Mouse (Mus musculus) urinary bladder, postnatal 10 days (tissue): ENCODE measurements around the gene Ptk6.
A peak's percentile ranks its signal among the peaks of the same experiment; 100 is the strongest.
"Not testable (repeated sequence)": the region's sequence is repeated elsewhere in the genome, so short reads cannot be mapped to it uniquely, and the experiment has no call there.

Experiments used
- DNase-seq: peaks from one replicate; pipeline ENCODE4 v3.0.0; 2022; ENCODE audit warnings: low spot score

Gene Ptk6

DNA sequence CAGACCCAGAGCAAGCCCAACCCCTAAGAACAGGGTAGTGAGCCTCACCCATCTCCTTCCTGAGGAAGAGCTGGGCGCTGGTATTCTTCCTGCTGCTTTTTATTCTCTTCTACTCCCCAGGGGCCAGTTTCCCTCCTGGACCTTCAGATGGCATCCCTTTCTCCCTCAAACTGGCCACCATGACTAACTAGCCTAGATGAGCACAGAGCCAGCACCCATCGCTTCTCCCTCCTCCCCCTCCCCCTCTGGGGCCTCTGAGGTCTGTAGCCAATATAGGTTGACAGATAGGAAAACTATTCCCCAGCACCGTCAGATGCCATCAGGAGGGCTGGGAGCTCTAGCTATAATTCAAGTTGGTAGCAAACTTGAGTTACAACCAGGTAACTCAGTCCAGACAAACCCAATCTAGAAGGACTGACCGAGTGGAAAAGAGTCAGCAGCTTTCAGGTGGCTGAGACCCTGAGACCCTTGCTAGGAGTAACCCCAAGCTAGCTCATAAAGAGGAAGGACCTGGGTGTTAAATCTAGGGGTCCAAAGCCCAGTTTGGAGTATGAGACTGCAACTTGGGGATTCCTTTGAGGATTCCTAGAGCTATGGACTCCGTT lies 16.4 kb upstream of the Ptk6 start:
- no peak for DNase-seq

DNA sequence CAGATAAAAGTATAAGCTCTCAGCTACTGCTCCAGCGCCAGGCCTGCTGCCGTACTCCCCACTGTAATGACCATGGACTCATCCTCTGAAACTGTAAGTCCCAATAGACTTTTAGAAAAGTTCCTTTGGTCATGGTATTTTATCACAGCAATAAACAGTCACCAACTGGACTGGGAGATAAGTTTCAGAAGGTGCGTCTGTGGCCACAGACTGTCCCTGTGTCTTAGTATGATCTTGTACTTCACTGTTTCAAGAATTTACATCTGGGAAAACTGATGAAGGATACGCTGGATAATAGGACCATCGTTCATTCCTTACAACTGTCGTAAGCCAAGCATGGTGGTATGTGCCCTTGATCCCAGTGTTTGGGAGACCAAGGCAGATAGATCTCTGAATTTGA lies 13.4 kb upstream of the Ptk6 start:
- DNase-seq = no peak

DNA sequence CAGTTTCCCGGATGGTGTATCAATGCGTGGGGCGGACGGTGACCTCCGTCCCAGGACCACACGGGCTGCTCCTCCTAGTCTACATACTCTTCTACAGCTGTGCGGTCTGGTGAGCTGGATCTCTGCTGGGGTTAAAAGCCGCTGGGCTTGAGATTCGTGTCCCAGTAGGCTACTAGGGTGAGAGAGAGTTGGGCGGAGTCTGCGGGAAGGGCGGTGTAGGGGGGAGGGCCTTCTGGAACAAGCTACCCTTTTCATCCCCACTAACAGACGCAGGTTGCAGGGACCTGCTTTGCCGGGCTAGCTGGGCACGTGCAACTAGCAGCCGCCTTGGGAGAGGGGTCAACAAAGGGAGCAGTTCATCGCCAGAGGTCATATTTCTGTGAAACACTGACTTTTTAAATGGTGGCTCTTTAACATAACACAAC lies 10.4 kb upstream of the Ptk6 start, which contains the start of gene Srms:
TSS of gene Srms (minus strand) at position 165 of the 425 bp plus-strand sequence.
- DNase-seq = no peak

DNA sequence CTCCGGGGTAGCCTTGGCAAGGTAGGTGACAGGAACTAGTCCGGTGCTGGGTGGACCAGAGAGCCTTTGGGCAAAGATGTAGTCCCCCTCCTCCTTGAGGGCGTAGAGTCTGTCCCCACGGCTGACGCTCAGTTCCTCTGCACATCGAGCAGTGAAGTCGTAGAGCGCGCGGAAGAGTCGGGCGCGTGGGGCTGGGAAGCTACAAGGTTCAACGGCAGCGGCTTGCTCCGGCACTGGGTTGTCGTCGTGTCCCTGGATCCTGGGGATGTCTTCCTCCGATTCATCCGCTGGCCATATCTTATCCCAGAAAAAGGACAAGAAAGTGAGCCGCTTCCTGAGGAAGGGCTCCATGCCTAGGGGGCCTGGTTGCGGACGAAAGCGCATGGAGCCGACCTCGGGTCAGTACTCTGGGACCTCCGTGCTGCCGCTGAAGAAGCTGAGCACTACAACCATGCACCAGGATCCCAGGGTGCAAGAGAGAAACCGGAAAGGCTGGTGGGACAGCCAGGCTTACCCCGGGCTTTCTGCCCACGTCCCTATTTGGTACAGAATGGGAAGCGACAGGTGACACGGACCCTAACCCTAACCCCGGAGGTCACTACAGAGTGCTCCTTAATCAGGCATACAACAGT lies 9.9 kb upstream of the Ptk6 start:
- DNase-seq = no peak

DNA sequence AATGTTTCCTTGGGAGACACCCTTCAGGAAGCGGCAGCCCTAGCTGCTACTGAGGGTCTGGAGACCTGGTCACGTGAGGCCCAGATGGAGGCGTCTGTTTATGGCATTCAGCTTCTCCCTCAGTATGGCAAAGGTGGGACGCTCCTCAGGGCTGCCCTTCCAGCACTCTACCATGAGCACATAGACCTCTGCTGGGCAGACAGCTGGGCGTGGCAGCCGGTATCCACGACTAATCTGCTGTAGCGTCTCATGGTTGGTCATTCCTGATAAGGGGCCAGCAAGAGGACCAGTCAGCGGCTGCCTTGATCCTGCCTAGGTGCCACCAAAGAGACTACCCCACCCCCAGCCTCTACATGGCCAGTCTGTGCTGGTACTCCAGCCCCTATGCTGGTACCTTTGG lies 3.5 kb upstream of the Ptk6 start:
- no peak for DNase-seq

DNA sequence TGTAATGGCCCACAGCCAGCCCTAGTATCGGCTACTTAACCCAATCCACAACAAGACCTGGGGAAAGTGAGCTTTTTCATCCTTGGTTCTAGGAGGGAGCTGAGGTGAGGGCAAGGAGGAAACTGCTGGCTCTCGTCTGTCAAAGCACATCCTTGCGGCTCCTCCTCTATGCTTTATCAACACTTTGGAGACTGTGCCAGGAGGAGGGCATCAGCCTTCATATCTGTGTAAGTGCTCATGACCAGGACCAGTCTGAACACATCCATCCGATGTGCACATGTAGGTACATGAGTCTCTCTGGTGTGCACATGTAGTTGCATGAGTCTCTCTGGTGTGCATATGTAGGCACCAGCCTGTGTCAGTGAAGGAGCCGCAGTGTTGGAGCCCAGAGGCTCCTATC lies 3.1 kb upstream of the Ptk6 start:
- DNase-seq = no peak

DNA sequence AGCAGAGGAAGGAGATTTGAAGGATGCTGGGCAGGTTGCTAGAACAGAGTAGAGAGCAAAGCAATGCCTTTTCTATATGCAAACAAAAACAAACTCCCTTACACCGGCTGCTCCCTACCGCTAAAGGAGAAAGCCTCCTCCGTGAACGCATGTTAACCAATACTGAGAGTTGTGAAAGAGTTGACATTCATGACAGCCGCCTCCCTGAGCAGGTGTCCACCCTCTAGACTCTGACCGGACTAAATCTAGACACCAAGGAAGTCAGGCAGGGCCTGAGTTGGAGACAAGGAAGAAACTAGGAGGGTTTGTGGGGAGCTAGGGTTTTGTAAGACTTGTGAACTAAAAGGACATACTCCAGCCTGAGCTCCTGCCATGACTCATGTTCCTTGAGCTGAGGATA lies 297 bp upstream of the Ptk6 start:
- DNase-seq = no peak

DNA sequence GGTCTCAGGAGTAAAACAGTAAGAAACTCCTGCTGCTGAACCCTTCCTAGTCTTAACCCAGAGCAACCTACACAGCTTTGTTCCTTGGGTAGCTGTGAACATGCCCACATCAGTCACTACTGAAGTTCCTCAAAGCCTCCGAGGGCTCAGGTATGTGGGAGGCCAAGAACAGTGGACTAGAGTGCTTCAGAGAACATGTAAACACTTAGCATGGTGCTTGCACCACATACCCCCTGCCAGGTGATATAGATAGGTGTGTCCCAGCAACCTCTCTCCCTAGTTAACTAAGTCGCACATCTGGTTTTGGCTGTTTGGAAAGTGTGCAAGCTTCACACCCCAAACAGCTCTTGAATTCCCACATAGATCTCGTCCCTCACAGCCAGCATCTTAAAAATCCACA lies 983 bp downstream of the Ptk6 start:
- no peak for DNase-seq

DNA sequence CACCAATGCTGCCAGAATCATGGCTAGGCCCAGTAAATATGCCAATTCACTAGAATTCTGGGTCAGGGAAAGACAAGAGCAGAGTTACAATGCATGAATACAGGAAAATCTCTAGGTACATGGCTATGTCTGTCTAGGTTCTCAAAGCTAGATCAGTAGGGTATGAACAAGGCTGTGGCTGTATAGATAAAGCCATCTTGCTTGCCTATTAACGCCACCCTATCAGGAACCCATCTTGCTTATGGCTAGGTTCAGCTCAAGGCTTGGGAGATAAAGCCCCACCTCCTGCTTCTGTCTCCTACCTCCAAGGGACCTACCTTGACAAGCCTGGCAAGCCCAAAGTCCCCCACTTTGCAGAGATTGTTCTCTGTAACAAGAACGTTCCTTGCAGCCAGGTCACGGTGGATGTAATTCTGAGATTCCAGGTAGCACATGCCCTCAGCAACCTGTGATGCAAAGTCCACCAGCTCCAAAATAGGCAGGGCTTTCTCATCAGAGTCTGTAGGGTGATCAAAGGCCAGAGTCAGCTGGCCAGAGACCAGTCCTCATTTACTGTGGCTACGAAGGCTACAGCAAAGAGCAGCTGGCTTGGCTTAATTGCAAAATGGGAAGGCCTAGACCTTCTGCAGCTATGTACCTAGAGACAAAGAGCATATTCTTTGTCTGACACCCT lies 5.8 kb downstream of the Ptk6 start:
- DNase-seq = no peak

DNA sequence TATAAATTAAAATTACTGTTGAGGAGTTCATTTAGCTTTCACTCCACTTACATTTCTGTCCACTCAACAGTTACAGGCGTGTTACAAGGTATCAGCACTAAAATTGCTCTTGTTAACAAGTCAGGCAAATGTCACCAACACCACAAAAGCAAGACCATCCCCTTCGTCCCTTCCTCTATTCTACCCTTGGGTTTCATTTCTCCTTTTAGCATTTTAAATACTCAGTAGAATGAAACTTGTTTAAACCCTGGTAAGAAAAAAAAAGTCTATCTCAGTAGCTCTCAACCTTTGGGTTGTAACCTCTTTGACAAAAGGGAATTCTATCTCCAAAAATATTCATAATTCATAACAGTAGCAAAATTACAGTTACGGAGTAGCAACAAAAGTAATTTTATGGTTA lies 9.5 kb downstream of the Ptk6 start:
- no peak for DNase-seq

DNA sequence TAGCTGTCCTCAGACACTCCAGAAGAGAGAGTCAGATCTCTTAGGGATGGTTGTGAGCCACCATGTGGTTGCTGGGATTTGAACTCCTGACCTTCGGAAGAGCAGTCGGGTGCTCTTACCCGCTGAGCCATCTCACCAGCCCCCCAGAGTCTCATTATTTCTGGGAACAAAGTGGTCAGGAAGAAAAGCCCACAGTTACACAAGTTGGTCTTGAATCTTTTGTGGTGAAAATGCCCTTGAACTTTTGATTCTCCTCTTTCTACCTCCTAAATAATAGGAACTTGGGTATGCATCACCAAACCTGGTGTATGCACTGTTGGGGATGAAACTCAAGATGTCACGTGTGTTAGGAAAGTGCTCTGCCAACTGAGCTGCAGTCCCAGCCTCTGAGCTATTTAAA lies 10.7 kb downstream of the Ptk6 start:
- no peak for DNase-seq

DNA sequence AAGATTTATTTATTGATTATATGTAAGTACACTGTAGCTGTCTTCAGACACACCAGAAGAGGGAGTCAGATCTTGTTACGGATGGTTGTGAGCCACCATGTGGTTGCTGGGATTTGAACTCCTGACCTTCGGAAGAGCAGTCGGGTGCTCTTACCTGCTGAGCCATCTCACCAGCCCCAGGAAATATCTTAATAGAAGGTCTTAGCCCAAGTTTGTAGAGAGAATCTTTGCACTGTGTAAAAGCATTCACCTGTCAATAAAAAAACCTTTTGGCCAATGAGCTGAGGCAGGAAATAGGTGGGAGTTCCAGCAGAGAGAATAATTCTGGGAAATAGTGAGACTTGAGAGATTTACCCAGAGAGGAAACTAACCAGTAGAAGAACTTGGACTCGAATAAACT lies 11.2 kb downstream of the Ptk6 start:
- DNase-seq = not testable (repeated sequence)

DNA sequence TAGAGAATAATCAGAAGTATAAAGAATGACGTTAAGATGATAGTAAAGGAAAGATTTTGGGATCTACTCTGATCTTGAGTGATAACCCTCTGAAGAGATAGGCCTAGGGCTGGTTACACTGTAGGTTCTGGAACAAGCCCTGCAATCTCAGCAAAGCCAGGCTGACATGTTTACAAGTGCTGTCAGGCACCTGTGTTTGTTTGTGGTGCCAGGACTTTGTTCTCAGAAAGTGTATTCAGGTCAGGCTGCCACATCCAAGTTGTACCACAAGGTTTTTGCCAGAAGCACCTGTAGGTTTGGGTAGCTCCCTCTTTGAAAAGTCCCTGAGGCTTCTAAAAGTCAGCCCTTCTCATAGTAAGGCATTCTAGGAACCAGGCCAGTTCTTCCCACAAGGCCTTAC lies 13.3 kb downstream of the Ptk6 start:
- DNase-seq = no peak

DNA sequence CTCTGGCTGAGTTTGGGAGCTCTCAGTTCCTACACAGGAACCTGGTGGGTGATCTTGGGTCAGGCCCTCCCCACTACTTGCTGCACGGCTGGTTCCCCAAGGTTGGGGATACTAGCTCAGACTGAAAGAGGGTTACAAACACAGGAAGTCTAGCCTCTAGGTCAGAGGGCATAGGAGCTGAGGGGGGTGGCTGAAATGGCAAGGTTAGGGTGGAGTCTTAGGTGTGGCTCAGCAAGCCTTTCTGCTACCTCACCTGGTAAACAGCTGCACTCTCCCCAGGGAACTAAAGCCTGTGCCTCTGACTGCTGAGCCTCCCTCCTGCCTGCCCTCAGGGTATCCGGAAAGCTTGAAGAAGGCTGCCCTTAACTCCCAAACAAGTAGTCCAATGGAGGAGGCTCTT lies 13.9 kb downstream of the Ptk6 start:
- no peak for DNase-seq

DNA sequence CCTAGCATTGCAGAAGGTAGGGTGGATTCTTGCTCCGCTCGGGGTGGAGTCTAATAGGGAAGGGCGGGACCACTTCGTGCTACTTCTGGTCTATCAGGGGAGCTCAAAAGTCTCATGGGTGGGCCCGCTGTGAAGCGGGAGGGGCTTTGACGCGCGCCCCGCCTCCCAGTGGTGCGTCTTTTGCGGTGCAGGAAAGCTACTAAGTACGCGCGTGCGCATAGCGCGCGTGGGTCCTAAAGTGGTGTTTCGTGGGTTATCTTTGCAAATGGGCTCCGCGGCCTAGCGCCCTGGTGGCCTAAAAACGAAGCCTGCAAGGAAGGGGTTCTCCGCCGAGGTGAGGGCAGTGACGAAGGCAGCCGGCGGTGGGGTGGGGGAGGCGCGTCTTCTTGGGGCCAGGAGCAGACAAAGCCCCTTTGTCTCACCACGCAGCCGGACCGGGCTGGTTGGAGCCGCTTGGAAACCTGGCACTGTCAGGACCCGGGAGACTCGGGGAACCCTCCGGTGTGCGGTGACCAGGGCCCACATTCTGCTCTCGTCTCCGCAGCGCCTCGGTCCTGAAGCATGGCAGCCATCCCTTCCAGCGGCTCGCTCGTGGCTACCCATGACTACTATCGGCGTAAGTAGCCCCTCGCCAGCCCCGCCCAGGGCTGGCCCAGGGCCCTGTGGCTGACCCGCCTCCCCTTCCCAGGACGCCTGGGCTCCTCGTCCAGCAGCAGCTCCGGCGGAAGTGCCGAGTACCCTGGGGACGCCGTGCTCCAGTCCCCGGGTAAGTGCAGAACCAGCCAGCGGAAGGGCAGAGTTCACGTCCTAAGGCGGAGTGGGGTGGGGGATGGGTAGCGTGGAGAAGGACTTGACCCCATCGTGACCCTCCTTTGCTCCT lies 15.2 kb downstream of the Ptk6 start, which contains the start of gene Ppdpf:
TSS of gene Ppdpf (plus strand) at position 127 of the 880 bp plus-strand sequence.
- DNase-seq = peak; percentile 54

DNA sequence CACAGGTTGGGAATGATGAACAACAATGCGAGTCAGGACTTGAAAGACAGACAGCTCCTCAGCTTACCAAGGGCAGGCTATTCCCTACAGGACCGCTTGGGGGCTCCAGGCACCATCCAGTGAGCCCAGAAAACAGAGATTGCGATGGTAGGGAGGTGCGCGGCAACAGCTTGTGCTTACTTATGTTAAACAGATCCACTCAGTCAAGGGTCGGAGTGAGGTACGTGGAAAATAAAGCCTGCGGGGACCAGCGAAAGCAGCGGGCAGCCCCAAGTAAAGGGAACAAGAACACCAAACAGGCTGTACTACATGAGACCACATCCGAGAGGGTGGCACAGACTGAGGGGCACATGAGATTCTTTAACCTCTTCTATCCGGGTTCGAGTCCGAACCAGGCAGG lies 16.0 kb downstream of the Ptk6 start:
- DNase-seq = peak; percentile 42

DNA sequence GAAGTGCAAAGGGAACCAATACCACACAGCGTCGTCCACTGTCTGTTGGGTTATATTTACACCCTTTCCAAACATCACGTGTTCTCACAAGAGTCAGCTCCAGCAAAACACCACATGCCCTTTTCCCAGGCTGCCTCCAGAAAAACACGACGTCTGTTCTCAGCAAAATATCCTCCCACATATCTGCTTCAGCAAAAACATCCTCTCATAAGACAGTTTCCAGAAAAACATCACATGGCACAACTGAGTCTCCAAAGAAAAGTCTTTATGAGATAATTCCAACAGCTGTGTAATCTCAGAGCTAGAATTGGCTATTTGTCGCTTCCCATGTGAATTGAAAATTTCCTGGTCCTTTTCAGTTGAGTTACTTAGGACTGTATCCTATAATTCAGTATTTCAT lies 21.7 kb downstream of the Ptk6 start:
- no peak for DNase-seq

DNA sequence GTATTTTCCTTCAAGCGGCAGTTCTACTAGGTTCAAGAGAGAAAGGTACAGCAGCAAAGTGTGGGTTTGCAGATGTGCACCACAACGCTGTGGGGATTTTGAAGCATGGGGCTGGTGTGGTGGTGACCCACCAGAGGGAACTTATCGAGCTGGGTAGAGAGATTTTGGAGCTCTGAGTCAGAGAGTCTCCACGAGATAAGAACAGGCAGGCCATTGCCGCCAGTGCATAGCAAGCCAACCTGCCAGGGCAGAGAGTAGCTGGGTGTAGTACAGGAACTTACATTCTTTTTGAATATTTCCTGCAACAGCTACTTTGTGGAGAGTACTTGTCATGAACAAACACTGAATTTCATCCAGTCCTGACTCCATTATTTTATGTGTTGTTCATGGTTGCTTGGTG lies 24.1 kb downstream of the Ptk6 start:
- DNase-seq = no peak

DNA sequence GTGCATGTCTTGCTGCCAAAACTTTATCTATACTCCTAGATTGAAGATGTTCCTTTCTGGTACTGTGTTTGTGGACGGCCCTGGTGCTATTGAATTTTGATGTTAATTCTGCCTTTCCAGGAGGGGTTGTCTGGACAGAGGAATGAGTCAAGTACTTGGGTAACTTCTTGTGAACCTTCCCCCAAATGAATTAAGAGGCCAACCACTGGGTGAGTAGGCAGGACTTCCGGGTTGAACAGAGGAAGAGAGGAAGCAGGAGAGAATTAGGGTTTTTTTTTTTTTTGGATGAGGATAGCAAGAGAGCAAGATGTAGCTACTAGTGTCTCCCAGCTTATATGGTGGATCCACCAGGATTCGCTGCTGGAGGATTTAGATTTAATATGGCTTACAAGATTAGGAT lies 24.6 kb downstream of the Ptk6 start:
- DNase-seq = no peak

DNA sequence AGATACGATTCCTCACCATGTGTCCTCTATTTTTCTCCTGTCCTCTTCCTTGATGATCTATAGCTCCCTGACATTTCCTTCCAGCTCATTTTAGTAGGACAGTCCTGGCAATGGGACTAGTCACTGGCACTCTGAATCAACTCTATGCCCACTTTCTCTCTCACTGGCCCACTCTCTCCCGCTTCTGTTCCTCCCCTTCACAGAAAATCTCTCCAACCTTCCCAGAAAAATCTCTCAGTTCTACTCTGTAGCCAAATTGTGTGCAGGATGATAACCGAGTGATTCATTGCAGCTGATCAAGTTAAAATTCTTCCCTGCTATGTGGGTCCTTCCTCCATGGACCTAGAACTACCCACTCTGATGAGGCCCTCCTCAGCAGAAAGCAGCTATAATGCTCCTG lies 27.9 kb downstream of the Ptk6 start:
- DNase-seq = no peak

DNA sequence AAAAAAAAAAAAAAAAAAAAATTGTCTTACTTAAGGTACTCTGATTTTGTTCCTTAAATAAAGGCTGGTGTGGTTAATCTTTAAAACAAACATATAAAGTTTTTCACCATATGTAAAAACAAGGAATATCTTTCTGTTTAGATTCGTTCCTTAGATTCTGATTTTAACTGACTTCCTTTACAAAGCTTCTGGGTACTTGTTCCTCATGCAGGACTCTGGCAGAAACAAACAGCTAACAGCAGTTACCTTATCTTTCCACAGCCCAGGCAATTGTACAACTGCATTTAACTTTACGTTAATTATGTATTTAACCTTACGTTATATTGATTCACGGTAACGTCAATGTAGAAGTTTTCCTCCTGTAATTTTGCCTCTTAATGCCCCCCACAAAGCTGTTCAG lies 36.1 kb downstream of the Ptk6 start:
- no peak for DNase-seq

DNA sequence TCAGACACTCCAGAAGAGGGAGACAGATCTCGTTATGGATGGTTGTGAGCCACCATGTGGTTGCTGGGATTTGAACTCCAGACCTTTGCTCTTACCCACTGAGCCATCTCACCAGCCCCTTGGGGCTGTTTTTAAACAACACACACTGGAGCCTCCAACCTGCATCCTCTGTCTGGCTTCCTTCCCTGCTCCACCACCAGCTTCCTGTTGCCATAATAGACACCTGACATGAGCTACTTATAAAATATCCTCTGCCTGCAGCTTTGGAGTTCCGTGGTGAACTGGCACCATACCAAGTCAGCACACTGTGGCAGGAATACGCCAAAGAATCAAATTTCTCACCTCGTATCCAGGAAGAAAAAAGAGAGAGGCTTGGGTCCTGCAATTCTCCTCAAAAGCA lies 41.8 kb downstream of the Ptk6 start:
- no peak for DNase-seq

DNA sequence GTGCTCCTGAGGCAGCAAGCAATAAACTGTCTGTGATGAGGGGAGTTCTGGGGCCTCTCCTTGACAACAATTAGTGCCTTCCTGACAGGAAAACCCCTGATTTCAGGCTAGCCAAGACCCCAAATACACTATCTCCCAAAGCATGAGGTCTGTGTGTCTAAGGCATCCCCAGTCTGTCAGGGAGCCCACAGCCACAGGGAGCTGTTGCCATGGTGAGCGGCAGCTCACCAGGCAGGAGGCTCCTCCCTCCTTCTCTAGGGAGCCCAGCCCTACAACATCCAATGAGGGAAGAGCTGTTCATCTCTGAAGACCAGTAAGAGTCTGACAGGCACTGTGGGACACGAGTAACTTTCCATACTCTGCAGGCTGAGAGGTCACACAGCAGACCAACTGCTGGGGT lies 42.8 kb downstream of the Ptk6 start:
- no peak for DNase-seq
